Mouse (Mus musculus): ENCODE measurements at regions not wholly inside any gene's neighbourhood (a gene's known extent, or its start where the extent isn't known, plus 50 kb on each side); places are given as distances from the start of the nearest gene placed in this dataset.

DNA sequence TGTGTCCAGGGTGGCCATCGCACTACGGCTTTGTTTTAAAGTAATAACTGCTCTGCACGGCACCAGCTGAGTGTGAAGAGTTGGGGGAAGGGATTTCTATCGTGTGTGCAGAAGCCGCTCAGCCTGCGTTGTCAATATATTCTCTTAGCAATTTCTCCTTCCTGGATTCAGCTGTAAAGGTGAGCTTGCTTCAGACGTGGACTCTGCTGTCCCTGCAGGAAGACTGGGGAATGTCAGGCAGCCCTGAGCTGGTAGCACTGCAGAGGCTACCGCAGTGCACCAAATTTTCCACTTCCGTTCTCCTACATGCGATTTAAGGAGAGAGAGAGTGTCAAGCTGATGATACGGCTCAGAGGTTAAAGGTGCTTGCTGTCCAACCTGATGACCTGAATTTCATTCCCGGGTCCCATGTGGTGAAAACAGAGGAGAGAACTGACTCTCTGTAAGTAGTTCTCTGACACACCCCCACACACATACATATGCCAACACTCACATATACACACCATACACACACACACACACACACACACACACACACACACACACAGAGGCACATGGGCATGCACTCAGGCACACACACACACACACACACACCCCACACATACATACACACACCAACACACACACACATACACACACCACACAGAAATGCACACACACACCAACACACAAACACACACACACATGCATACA lies 59.9 kb upstream of the Prelid3b start:
- DNase-seq (ENCODE audit: low read depth, low spot score), result peak; percentile 33

DNA sequence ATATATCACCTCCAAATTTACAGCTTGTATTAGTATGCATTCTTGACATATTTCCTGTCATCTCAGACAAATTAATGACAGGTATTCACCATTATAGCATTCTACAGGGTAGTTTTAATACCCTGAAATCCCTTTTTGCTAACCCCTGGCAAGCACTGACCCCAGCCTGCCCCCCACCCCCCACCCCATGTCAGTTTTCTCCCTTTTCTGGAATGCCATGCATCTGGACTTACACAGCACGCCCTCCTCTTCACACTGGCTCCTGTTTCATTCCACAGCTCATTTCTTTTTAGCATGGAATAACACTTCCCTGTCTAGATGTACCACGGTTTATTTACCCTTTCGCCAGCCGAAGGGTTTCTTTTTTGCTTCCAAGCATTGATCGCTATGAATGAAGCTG lies 67.8 kb upstream of the Prelid3b start:
- DNase-seq (ENCODE audit: low read depth, low spot score), result no peak

DNA sequence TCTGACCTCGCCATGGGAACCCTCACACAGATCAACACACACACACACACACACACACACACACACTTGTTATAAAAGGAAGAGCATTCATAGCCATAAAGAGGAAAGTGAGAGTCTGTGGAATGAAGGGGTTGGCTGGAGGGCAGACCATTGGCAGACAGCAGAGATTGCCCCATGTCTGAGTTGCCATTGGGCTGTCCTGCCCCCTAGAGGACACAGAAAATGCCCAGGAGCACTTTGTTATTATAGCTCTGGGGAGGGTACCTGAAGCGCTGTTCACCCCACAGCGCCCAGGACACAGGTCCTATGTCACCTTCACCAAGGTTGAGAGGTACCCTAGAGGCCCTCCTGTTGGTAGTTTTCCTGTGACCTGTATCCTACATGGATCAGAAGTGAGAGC lies 74.3 kb upstream of the Prelid3b start:
- no peak for DNase-seq (ENCODE audit: low read depth, low spot score)

DNA sequence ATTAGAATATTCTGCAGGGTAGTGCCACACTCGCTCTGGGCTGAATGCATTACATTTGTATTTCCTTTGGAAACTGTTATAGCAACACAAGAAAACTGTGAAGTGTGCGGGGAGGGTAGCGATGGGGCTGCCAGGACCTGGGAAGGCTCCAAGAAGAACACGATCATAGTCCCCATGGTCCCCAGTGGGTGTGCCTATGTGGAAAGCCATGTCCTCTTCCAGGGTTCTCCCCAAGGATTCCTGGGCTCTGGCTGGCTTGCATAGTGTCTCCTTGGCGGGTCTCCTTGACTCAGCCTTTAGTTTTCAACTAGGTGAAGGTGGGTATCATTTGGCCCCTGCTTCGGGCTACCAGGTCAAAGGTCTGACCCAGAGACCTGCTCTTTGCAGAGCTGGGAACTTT lies 74.8 kb upstream of the Prelid3b start:
- no peak for DNase-seq (ENCODE audit: low read depth, low spot score)

DNA sequence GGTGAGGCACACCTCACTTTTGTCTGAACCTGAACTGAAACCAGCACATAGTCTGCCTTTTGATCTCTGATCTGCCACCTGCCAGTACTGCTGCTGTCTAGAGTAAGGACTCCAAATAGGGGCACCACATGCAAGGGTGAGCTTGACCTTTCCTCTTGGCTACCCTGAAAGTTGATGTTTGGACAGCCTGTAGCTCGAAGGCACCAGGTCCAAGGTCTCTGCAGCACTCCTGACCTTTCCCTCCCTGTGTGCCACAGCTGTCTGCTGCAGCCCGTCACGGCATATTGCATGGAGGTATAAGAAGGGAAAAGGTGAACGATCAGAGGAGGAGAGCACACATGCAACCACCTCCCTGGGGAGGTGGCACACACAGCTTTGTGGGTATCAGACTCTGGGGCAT lies 75.9 kb upstream of the Prelid3b start:
- no peak for DNase-seq (ENCODE audit: low read depth, low spot score)

DNA sequence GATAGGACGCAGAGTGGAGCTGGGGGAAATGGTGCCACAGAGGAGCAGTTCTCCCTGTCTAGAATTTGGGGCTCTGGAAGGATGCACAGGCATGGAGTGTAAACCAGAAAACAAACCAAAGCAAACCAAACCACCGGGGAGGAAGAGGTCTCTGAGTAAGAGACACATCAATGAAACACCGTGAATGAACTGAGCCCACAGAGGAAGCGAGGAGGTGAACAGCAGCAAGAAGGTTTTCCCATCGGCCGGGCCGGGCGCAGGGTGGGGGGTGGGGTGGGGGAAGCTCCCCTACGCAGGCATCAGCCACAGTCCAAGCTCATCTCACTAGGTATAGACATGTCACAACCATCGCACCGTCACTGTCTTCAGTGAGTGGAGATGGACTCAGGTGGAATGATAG lies 82.9 kb upstream of the Prelid3b start:
- DNase-seq (ENCODE audit: low read depth, low spot score), result no peak

DNA sequence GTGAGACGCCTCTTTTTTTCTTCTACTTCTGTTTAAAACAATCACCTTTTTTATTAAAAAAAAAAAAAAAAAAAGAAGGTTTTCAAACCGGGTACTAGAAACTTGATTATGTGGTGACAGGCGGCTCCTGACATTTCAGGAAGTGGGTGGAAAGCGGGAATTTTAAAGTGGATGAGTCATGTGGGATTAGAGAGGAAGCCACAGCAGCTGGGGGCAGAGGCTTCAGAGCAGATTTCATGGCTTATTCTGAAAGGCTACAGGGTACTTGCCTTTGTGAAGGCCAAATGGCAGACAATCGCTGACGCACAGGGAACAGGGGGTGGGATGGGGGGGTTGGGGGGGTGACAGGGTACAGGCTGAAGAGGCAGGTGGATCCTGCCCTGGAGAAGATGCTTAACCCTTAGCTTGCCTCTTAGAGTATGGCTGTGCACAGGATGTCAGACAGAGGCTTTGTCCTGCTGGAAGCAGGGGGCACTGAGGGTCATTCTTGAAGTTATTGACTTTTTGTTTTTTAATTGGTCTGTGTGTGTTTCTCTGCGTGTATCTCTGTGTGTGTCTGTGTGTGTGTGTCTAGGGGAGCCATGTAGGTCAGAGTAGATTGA lies 81.4 kb upstream of the Zfp831 start:
- peak; percentile 23 for DNase-seq (ENCODE audit: low read depth, low spot score)

DNA sequence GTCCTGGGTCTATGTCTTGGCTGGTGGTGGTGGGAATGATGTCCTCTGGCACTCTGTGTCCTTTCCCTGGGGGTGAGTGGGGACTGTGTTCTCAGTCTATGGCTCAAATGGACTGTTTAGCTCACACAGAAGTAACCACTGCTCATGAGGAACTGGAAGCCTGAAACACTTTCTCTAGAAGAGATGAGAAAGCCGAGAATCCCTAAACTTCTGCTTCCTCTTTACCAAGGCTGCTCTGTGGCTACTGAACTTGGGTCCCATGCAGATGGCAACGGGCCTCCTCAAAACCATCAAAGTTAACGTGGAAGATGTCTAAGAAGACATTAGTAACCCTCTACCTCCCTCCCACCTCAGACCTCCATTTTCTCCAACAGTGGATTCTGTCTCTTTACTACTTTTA lies 79.4 kb upstream of the Zfp831 start:
- no peak for DNase-seq (ENCODE audit: low read depth, low spot score)

DNA sequence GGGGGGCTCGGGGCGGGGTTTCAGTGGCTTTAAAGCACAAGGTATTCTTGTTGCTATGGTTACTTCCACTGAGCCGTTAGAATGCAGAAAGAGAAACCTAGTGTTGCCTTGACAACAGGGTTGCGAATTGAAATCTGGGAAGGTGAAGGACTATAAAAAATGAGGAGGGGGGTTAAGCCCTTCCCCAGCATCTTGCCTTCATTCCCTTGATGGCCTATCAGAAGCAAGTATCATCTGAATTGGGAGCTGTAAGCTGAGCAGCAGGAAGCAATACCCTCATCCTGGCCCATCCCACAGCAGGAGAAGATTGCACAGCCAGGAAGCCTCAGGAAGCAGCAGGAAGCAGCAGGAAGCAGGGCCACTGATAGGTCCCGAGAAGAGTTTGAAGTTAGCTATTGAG lies 78.5 kb upstream of the Zfp831 start:
- DNase-seq (ENCODE audit: low read depth, low spot score), result peak; percentile 80

DNA sequence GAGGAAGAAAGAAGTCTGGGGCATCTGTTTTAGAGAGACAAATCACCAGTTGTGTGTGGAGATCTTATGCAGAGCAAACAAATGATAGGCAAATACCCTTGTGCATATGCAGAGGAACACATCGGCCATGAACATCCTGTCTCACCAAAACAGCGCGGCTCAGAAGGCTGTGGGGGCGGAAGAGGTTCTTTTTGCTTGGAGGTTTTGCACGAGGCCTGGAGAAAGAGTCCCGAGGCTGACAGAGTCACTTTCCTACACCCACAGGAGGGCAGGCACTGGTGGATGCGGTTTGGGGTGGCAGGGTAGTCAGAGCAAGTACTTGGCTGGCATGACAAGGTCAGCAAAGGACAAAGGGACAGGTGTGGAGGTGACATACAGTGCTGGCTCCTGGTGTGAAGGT lies 77.4 kb upstream of the Zfp831 start:
- no peak for DNase-seq (ENCODE audit: low read depth, low spot score)

DNA sequence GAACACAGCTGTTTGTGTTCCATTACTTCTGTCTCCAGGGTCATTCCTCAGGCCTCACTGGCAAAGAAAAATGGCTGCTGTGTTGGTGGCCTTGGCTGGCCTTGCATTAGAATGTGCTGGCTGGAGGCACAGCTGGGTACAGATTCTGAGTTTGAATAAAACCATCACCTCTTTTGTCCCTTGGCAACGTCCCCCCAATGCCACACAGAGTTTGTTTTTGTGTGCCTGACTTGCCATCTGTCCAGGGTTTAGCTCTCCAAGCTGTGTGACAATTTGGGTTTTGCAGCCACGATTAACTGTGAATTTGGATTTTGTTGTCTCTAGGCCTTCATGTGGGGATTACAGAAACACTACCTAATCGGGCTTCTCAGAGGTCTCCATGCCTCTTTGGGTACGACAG lies 76.6 kb upstream of the Zfp831 start:
- DNase-seq (ENCODE audit: low read depth, low spot score), result peak; percentile 18

DNA sequence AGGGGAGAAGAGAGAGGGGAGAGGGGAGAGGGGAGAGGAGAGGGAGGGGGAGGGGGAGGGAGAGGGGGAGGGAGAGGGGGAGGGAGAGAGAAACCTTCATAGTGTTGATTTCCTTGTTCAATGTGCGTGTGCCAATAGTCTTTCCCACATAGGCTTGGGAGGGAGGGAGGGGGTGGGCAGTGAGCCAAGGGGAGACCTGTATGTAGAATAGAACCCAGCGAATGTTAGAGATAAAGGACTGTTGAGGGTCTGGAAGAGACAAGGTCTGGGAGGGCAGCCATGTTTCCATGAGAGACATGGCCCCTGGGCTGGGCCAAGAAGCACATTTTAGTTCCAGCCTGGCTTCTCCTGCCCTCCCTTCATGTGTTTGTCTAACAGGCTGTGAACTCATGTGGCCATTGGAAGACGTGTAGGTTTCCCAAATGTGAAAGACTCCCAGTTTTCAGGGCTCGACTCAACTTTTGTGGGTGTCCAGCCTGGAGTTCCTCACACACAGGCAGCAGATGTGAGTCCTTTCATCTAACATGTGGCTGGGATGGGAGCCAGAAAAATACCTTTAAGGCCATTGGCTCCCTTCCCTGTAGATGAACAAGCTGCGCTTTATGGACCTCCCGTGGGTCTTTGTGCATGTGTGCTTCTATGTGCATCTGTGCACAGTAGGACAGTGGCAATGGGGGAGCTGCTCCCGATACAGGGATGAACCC lies 68.4 kb upstream of the Zfp831 start:
- DNase-seq (ENCODE audit: low read depth, low spot score), result no peak

DNA sequence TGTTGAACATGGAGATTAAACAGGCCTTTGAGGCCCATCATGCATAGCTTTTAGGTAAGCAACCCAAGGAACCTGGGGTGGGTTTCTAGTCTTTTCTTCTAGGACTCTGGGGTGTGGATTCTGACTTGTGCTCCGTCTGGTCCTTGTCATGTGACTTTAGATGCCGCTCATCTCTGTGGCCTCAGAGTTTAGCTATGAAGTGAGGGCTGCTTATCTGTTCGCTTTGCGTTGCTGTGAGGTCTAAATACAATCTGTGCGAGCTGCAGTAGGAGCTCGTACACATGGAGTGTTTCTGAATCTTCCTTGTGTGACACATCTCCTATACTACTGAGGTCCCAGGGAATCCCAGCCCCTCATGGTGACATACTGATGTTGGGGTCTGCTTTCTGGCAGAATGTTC lies 67.8 kb upstream of the Zfp831 start:
- no peak for DNase-seq (ENCODE audit: low read depth, low spot score)

DNA sequence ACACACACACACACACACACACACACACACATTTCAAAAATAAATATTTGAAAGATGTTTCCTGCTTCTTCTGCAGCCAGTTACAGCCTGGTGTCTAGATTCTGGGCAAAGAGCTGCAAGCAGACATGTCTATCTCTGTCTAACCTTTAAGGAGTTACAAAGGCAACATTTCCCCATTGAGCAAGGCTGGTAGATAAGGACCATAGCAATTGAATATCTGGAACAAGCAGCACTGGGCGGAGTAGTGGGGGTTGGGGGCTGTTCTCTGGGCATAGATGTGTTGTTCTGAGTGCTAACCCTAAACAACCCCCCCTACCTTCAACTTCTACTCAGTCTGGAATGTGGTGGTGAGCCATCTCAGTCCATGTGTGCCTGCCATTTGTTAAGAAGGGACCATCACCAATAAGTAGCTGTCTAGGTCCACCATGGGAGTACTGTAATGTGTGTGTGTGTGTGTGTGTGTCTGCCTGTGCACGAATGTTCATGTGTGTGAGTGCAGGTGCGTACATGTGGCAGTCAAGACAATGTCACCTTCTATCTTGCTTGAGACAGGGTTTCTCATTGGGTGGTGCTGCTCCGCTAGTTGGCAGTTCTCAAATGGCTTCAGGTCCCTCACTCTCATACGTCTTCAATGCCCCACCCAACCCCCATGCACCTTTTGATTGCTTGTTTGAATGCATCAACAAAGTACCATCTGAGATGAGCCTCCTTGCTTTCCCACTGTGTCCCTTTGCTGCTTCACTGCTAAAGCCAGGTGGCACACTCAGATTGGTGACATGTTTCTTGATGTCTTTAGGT lies 62.2 kb upstream of the Zfp831 start:
- no peak for DNase-seq (ENCODE audit: low read depth, low spot score)

DNA sequence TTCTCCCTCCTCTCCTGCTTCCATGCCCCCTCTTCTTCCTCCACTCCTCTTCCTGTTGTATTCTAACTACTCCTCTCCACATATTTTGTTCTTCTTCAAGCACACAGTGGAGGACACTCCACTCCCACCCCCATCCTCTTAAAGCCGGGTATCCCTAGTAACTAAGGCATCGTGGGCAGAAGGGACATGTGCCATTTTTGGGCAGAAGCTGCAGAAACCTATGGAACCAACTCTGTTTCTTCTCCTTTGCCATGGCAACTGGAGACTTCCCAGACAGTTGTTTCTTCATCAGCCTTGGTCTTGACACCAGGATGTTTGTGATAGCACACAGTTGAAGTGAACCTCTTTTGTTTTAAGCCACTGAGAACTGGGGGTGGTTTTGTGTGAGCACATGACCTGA lies 59.1 kb upstream of the Zfp831 start:
- no peak for DNase-seq (ENCODE audit: low read depth, low spot score)
